Mouse (Mus musculus) induced T-regulatory cell, adult 2 months (primary cell): ENCODE measurements around the gene Plekhs1.
"Not testable (repeated sequence)": the region's sequence is repeated elsewhere in the genome, so short reads cannot be mapped to it uniquely, and the experiment has no call there.

Experiments used
- DNase-seq: peaks from one replicate; pipeline ENCODE4 v3.0.0-alpha.2; 2012; ENCODE audit warnings: low read depth

Plekhs1 gene

DNA sequence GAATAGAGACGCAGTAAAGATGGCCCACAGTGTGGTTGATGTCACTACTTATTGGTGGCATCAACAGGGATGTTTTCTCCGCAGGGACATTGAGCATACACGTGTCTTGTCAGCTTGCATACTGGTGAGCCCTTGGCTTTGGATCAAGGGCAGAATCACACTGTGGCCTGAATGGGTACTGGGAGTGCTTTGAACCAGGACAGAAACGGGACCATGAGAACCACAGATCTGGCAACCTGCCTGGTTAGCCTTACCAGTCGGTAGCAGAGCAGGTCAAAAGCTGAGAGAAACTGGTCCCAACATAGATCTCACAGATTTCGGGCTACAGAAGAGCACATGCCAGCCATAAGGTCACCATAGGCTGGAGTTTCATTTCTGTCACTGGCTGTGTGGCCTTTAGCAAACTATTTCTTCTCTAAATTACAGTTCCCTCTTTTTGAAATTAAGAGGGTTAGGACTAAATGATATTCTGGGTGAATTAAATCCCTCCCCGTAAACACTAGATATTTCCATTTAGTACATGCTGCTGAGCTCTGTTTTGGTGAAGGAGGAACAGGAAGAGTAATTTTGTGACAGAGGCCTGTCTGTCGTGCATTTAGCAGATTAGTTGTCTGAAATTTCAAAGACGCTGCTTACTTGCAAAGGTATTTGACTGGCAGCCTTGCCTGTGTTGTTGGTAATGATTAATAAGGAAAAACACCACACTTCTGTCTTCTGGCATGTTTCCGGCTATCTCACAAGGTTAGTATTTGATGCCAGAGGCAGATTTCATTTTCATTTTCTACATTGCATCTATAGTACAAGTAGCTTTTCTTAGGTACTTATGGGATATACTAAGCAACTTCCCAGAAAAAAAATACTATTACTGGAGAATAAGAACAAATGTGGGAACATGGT, 2.0 kb upstream of the Plekhs1 start:
- no peak for DNase-seq

DNA sequence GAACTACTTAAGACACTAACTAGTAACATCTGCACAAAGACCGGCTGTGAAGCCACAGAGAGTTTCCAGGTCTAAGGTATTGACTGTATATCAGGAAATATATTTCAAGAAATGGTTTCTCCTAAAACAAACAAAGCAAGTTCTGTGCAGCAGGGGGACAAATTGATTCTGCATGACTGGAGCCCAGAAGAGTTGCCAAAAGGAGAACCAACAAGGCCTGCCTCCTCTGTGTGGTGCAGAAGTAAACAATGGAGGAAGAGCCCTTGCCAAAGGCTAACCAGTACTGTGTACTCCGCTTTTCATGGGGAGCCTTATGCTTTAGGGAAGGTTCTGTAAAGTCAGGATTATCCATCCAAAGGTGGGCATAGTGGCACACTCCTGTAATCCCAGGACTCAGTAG, 1.2 kb upstream of the Plekhs1 start:
- no peak for DNase-seq

DNA sequence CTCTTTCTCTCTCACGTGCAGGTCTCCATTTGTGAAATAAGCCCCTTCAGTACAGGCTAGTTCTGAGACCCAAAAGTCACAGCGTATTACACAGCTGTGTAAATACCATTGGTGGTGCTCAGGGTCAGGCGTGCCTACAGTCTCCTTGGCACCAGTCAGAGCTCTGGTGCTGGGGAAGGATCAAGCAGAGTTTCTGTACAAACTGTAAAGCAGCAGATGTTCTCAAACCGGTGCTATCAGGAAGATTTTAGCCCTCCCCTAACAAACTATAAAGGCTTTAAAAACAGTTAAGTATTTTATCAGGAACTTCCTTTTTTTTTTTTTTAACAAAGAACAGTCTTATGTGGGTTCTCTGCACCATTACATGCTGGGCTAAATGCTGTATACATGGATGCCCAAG, 1.3 kb downstream of the Plekhs1 start:
- DNase-seq, result no peak

DNA sequence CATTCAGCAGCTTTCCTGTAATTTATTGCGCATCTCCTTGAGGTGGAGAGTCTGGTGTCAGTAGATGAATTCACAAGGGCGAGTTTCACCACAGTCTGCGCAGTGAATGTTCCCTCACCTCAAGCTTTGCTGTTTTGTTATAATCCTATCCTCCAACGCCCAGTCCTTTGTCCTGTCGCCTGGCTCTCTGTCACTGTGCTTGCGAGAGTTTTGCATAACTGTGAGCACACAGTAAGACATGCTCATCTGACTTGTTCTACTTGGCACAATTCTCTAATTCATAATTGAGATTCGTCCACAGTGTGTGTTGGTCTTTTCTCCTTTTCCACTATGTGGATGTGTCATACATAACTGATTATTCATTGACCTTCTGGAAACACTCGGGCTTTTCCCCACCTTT, 5.0 kb downstream of the Plekhs1 start:
- DNase-seq, result no peak

DNA sequence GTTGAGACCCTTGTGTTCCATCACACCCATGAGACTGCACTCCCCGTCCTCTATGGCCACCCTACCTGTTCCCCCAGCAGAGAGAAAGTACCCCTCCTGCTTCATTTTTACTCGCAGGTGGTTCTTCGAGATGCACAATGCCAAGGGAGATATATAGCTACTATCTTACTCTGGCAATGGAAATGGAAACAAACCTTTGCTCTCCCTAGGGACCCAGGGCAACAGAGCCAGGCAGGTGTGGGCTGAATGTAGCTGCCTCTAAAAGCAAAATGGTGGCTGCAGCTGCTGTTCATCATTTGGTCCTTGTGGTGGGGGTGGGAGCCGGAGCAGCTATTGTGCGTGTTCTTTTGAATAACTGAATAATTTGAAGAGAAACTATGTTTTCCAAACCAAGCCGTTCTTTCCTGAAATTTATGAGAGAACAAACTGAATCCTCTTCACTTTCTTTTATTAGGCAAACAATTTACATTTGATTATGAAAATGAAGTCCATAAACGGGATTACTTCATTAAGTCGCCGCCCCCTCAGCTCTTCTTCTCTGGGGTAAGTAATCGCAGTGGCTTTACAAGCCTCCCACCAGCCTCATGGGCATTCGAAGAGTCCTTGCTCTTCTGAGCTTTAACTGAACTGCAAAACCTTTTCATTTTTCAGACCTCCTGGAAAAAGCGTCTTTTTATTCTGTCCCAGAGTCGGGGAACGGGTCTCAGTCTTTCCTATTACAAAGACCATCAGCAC, 9.0 kb downstream of the Plekhs1 start:
- DNase-seq, result no peak

DNA sequence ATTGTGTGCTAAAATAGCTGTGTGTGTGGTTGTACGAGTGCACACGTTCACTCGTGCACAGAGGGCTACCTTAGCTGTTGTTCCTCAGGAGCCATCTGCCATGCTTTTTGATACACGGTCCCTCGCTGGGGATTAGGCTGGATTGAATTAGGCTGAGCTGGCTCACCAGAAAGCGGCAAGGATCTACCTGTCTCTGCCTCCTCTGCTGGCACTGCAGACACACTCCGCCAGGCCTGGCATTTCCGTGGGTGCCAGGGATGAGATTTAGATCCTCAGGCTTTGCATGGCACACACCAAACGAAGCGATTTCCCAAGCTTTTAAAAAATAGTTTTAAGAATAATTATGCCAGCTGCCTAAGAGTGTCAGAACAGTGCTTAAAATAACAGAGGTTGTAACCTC, 10.5 kb downstream of the Plekhs1 start:
- no peak for DNase-seq

DNA sequence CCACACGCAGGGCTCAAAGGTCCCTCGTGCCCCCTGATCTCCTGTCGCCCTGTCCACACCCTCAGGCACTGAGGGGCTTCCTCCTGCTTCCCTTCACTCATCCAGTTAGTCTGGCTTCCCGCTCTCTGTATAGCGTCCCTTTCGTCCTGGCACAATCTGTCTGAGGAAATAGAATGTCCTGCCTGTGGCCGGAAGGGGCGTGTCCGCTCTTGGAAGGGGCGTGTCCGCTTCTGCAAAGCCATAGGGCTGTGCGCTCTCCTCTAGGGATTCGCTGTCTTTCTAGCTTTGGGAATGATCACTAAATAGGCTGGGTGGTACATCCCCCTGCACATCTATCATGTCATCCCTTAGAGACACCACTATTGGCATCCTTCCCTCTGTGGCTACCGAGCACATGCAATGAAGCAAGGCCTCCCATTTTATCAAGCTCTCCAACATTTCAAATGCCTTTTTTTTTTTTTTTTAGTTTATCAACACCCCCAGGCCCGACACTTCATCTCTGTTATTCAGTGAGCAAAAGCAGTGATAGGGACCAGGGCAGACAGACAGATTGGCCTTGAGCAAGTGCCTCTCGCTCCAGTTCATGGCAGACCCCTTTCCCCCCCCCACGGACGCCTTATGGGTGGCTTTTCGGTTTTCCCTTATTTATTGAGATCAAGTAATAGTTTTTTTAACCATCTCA, 13.6 kb downstream of the Plekhs1 start:
- peak; percentile 42 for DNase-seq

DNA sequence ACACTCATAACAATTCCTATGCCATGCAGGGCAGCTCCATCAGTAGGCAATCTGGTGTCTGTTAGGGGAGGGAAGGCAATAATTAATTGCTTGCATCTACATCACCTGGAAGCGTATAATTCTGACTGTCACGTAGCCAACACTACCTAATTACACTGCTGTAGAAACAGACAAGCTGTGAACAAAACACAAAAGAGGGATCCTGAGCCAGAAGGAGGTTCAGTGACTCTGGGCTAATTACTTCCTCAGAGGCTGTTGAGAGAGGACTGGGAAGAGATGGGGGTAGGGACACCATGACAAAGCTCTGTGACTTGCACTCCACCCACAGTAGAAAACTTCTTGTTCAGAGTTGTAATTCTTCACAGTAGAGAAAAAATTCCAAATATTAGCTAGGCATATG, 15.1 kb downstream of the Plekhs1 start:
- no peak for DNase-seq

DNA sequence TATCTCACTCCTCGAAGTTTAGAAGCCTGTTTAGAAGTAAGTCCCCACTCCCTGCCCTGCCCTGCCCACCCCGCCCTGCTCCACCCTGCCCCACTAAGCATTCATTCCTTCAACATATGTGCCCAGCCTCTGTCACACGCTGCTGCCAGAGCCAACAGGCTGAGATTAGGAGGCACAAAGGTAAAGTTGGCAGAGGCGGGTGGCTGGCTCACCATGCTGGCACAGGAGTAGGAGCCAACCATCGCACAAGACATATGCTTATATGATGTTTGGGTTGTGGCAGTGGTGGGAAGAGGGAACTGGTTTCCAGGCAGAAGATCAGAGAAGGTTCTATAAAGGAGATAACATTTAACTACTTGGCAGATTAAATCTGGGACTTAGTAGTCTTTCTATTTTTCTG, 15.8 kb downstream of the Plekhs1 start:
- DNase-seq, result no peak

DNA sequence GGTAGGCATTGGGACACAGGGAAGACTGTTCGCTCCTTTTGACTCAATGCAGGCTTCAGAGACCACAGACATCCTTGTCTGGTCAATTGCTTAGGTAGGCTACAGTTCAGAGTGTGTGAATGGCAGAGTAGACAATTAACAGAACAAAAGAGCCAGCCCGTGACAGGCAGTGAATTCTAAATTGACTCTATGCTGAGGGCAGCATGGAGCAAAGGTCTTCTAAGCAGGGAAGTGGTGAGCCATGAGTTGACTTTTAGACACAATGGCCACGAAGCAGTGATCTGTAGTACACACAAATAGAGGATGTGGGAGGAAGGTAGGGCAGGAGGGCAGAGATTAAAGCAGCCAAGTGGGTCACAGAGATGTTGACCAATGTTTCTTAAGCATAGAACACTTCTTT, 16.4 kb downstream of the Plekhs1 start:
- no peak for DNase-seq

DNA sequence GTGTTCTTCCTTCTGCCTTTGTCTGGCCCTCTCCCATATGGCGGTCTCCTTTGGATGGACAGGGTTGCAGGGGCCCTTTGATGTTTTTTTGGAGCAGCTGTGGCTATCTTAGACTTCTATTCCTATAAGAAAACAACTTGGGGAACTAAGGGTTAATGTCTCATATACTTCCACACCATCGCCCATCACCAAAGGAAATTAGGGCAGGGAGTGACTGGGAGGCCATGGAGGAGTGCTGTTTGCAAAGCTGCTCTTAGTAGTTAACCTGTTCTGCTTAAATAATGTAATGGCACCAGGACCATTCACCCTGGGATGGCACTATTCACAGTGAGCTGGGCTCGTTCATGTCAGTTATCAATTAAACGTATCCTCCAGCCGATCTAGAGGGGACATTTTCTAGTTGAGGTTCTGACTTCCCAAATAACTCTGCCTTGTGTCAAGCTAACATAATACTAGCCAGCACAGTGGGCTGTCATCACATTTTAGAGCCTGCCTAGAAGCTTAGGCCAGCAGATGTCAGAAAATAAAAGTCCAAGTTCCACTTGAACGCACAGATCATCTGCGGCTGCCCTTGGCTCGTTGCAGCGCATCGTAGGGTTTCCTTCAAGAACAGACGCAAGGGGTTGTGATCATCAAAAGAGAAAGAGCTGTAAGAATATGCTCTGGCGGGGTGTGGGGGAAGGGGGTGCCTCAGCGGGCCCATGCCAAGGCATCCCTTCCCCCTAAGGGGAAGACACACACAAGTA, 23.4 kb downstream of the Plekhs1 start:
- DNase-seq, result no peak

DNA sequence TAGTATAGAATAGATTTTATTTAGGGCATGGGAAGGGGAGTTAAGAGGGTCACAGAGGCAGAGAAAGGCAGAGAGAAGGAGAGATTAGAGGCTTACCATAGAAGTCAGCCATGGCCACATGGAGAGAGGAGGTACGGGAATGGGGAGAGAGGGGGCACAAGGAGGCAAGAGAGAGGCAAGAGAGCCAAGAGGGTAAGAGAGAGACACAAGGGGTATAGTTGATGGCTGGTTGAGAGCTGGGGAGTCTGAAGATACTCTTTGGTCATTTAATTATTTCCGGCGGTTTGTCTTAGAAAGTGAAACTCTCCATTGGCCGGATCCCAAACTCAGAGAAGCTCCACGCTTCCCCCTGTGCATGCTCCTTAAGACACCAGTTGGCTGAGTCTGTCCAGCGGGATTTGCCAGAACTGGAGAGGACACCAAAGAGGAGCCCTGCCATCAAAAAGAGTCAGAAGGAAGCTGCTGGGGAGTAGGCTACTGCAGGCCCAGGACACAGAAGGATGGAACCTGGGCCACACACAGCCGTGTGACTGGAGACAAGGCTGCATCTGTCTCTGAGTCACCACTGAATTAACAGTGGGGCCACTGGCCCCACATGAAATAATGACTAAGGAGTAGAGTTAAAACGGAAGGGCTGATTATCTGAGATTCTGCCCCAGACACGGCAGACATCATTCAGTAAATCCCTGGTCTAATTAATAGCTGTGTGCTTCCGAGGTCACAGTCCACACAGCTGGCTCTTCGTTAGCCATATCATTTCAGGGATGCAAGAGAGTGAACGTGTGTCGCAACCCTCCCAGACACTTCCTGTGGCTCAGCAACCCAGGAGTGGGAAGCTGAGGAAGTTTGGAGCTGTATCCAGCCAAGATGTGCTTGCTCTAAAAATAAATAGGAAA, 24.2 kb downstream of the Plekhs1 start:
- DNase-seq, result no peak

DNA sequence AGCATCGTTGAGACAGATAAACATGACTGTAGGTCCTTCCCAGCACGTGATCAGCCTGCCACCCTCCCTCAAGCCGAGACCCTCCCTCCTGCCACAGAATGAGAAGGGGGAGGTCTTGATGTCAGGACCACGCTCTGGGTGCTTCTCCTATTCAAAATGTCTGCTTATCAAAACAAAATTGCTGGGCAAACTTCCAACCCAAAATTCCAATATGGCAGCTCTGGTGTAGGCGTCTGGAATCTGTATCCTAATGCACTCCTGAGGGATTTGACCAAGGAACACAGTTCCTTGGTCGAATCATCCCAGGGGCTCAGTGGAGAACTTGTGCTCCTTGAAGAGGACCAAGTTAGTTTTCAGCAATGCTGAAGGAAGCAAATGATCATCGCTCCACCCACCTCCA, 25.5 kb downstream of the Plekhs1 start:
- no peak for DNase-seq

DNA sequence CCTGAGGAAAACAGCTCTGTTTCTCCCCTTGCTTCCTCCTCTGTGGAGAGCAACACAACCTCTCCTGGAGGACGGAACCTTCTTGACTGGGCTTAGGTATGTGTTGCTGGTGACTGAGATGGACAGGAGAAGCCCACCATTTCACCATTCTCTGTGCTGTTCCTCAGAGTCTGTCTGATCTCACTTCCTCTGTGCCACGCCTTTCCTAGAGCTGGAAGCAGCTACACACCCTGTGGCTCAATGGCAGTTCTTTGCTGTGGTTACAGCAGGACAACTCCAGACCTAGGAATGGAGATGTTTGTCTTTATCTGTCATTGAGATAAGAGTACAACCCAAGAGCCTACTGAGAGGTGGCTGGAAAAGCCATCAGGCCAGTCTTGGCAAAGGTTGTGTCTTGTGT, 25.9 kb downstream of the Plekhs1 start:
- DNase-seq, result no peak

DNA sequence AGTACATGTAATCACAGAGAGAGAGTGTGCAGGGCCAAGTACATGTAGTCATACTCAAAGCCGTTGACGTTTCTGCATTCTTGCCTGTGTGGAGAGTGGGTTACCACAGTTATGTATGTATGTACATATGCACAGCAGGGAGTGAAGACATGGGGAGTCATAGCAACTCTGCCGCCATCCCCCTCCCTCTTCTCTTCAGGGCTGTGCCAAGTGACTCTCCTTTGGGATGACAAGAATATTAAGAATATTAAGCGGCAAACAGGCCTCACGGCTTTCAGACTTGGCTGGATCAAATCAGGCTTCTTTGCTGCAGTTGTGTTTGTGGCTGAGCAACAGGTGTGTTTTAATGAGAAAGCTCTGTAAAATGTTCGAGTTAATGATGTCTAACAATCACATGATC, 28.2 kb downstream of the Plekhs1 start:
- DNase-seq, result no peak

DNA sequence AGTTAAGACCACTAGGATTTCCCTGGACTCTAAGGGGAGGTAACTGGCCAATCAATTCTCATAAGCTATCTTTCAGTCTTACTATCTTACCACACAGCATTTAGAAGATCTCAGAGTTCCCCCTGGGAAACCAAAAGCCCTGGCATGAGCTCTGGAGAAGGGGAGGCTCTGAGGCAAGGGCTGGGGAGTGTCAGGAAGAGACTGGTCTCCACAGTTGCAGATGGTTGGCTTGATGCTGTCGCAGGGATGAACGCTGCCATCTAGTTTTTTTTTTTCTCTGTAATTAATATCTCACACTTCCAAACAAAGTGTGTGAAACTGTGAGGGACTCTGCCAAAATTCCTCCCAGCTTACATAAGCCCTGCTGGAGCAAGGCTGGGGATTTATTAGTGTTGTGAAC, 32.7 kb downstream of the Plekhs1 start:
- DNase-seq, result not testable (repeated sequence)

DNA sequence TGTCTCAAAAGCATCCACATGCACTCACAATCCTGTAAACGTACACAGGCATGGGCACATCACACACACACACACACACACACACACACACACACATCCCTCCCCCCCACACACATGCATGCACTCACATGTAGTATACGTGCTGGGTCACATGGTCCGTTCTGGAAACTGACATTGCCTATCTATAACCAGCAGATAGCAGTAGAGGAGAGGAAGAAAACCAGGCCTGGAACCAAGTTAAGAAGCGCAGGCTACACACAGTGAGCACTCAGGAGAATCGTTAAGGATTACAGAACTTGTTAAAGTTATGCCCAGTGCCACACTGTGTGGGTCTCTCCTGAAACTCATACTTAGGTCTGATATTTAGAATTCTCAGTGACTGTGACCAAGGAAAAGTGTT, 41.6 kb downstream of the Plekhs1 start:
- not testable (repeated sequence) for DNase-seq

DNA sequence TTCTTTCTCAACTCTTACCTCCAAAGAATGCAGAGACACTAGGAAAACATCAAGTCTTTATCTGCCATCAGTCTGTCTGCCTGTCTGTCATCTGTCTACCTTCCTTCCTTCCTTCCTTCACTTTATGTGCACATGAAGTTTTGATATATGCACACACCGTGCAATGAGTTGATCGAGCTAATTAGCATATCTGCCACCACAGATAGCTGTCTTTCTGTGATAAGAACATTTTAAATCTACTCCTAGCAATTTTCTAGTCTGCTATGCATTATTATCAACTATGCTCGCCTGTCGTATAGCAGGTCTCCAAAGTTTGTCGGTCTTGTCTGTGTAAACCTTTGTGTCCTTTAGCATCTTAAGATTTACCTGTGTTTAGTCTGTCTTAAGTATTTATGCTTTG, 42.1 kb downstream of the Plekhs1 start:
- not testable (repeated sequence) for DNase-seq

DNA sequence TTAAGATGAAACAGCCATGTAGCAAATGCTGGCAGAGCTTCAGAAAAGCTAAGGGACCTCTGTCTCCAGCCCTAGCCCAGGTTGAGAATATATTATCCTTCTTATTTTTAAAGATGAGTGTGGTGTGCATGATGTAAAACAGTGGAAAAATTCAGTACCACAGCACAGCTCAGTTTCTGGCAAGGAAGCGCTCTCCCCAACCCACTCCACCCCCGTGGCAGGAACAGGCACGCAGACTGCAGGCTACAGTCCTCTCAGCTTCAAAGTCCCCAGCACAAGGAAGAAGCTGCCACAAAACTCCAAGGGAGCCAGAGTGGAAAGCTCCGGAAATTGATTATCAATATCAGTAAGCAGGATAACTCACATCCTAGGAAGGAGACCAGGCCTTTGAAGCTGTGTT, 49.8 kb downstream of the Plekhs1 start:
- DNase-seq, result not testable (repeated sequence)

DNA sequence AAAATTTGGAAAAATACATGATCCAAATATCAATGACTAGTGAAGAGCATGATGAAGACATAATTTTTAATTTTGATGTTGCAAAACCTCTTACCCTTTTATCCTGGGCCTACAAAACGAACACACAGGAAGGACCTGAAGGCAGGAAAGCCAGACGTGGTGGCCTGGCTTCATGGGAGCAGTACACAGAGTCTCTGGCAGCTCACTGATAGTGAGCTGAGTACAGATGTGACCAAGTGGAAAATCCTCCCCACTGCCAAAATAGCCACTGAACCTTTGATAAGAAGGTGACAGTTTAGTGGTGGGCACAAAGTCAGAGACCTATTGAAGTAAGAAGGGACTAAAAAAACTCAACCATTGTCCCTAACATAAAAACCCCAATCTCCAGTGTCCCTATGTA, 52.1 kb downstream of the Plekhs1 start:
- DNase-seq, result not testable (repeated sequence)

DNA sequence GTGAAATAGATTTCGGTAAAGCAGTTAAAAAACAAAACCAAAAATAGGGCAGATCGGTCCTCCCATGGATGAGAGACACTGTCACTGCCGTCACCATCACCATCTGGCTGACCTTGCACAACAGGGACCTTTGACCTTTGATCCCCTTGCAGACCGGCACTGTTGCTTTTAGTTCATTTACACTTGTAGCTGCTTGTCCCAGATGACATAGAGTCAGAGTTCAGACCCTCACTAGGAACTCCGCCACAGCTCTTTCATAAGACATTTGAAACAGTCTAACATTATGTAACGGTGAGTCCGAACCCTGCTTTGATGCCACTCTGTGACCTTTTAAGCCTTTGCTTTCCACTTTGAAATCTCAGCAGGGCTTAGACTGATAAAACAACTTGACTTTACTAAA, 58.0 kb downstream of the Plekhs1 start:
- DNase-seq, result not testable (repeated sequence)
